Mouse (Mus musculus) intestine, postnatal 0 days (tissue): ENCODE results near the gene I0C0044D17Rik. TPM values are rescaled to one million over a fixed set of nuclear protein-coding genes. Genes with fewer than 3 reads are reported as not detected.

Experiments used
- ATAC-seq: fragments of 200-750 bp; cut with Nextera tagmentation; 2 replicates; pipeline ENCODE4 v1.8.0; 2017; ENCODE audit warnings: mild to moderate bottlenecking, moderate TSS enrichment, moderate library complexity
- H3K27ac ChIP-seq: fragments of 300-500 bp; sonication (generic); 2 replicates; pipeline ENCODE4 v1.5.1; 2014; ENCODE audit warnings: mild to moderate bottlenecking, low read depth, low read length, moderate library complexity
- H3K27me3 ChIP-seq: fragments of 300-500 bp; sonication (generic); replicated peaks from 2 replicates; pipeline ENCODE4 v1.6.1; 2014; ENCODE audit warnings: low read length, mixed read lengths; ENCODE audit not compliant: control insufficient read depth, insufficient read depth
- H3K36me3 ChIP-seq: fragments of 300-500 bp; sonication (generic); 2 replicates; pipeline ENCODE4 v1.6.1; 2014; ENCODE audit warnings: mild to moderate bottlenecking, moderate library complexity; ENCODE audit not compliant: control insufficient read depth, insufficient read depth
- H3K4me1 ChIP-seq: fragments of 300-500 bp; sonication (generic); replicated peaks from 2 replicates; pipeline ENCODE4 v1.6.1; 2014; ENCODE audit warnings: antibody characterized with exemption, low read length, mixed read lengths; ENCODE audit not compliant: control insufficient read depth, insufficient read depth
- H3K4me2 ChIP-seq: fragments of 300-500 bp; sonication (generic); replicated peaks from 2 replicates; pipeline ENCODE4 v1.6.1; 2014; ENCODE audit warnings: low read depth, mild to moderate bottlenecking, moderate library complexity
- H3K4me3 ChIP-seq: fragments of 300-500 bp; sonication (generic); 2 replicates; pipeline ENCODE4 v1.5.1; 2014; ENCODE audit warnings: low read depth, low read length
- H3K9ac ChIP-seq: fragments of 300-500 bp; sonication (generic); 2 replicates; pipeline ENCODE4 v1.6.1; 2014; ENCODE audit warnings: mild to moderate bottlenecking, low read depth, low read length
- H3K9me3 ChIP-seq: fragments of 300-500 bp; sonication (generic); 2 replicates; pipeline ENCODE4 v1.6.1; 2016; ENCODE audit warnings: mixed run types; ENCODE audit not compliant: control insufficient read depth
- CTCF ChIP-seq: sonication (generic); IDR thresholded peaks from 2 replicates; pipeline ENCODE4 v1.5.1; 2016; ENCODE audit warnings: low read depth, mild to moderate bottlenecking, control low read depth, antibody characterized with exemption, moderate library complexity
- WGBS: fragments of 180-500 bp; shearing (Covaris S2); extraction: QIAGEN DNeasy Blood & Tissue Kit; methylation state at CpG from one replicate; pipeline ENCODE4 v1.1.7; 2014; 5-methylcytosine and 5-hydroxymethylcytosine counted together
- polyA plus RNA-seq: library from polyadenylated mRNA; unstranded; fragments of >200 nt; fragmentation: Nextera tagmentation; extraction: Ambion mirVana; gene quantifications from 2 replicates; pipeline ENCODE4 v1.2.1, GENCODE M21; 2015

Gene I0C0044D17Rik
- polyA plus RNA-seq, 1 experiment from 2014 or later = not detected

GRCm38 (mm10) chr4:98800824-98801223, 22.8 kb downstream of the I0C0044D17Rik start:
- H3K27ac ChIP-seq = no peak overlapping the region

GRCm38 (mm10) chr4:98796591-98797341, 26.9 kb downstream of the I0C0044D17Rik start:
- H3K4me2 ChIP-seq = no peak overlapping the region
- 0 out of 2 replicates have a peak, but pooled peaks have one; percentile 13 for ATAC-seq

More at GRCm38 (mm10) chr4:98800824-98801223, 22.8 kb downstream of the I0C0044D17Rik start:
- Histone ChIP-seq H3K4me1 (no peaks in the 10 kb centered on the region), H3K4me2 (no peak overlapping the region), H3K9ac (no peak overlapping the region), H3K27me3 (no peaks in the 10 kb centered on the region), H3K4me3 (no peak overlapping the region), H3K9me3 (no peaks in the 10 kb centered on the region), H3K36me3 (no peaks in the 10 kb centered on the region)
- no peak for ATAC-seq
- WGBS = 83% methylated on average over 8 of the region's 8 CpGs
- no peak for TF ChIP-seq CTCF

GRCm38 (mm10) chr4:98795241-98795640, 28.4 kb downstream of the I0C0044D17Rik start:
- Histone ChIP-seq H3K27me3 (no peaks in the 10 kb centered on the region), H3K4me3 (no peak overlapping the region), H3K27ac (no peak overlapping the region), H3K4me1 (no peaks in the 10 kb centered on the region), H3K36me3 (no peaks in the 10 kb centered on the region), H3K4me2 (no peak overlapping the region), H3K9ac (no peak overlapping the region), H3K9me3 (no peaks in the 10 kb centered on the region)
- ATAC-seq = no peak
- 71% methylated on average over 2 of the region's 2 CpGs for WGBS
- TF ChIP-seq CTCF = no peak

More at GRCm38 (mm10) chr4:98796591-98797341, 26.9 kb downstream of the I0C0044D17Rik start:
- no peaks in the 10 kb centered on the region for H3K27me3 ChIP-seq
- no peak overlapping the region for H3K27ac ChIP-seq
- no peak for TF ChIP-seq CTCF
- no peaks in the 10 kb centered on the region for H3K9me3 ChIP-seq
- no peak overlapping the region for H3K4me3 ChIP-seq
- H3K36me3 ChIP-seq = no peaks in the 10 kb centered on the region
- 63% methylated on average over 11 of the region's 11 CpGs for WGBS
- no peaks in the 10 kb centered on the region for H3K4me1 ChIP-seq
- H3K9ac ChIP-seq = no peak overlapping the region

- Histone ChIP-seq H3K27me3 (no peaks in the 10 kb centered on the region), H3K27ac (no peak overlapping the region), H3K4me2 (no peak overlapping the region), H3K36me3 (no peaks in the 10 kb centered on the region), H3K9me3 (no peaks in the 10 kb centered on the region), H3K4me1 (0 out of 2 replicates have a peak, but pooled peaks cover 5% of the 10 kb centered on the region), H3K9ac (no peak overlapping the region), H3K4me3 (no peak overlapping the region)
- TF ChIP-seq CTCF = no peak
- no peak for ATAC-seq
- WGBS = 92% methylated on average over 9 of the region's 9 CpGs
Measured at GRCm38 (mm10) chr4:98793486-98793885, 30.2 kb downstream of the I0C0044D17Rik start.

DNA sequence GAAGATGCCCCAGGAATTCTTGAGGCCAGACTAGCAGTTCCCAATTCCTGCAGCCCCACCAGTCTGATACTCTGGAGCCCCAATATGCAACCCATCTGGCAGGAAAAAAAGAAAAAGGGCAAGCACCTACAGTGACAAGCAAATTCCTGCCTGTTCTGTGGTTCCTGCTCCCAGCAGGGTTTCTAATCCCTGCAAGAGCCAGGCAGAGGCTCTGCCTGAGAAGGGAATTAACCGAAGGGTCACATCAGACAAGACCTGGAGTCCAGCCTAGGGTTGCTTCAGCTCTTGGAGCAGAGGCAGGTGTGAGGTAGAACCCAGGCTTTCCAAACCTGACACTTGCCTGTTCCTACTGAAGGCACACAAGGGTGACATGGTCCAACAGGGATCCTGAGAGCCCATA, 32.9 kb downstream of the I0C0044D17Rik start:
- Histone ChIP-seq H3K27ac (no peak overlapping the region), H3K36me3 (no peaks in the 10 kb centered on the region), H3K4me2 (no peak overlapping the region), H3K9ac (no peak overlapping the region), H3K27me3 (no peaks in the 10 kb centered on the region), H3K9me3 (no peaks in the 10 kb centered on the region), H3K4me3 (no peak overlapping the region), H3K4me1 (0 out of 2 replicates have a peak, but pooled peaks cover 5% of the 10 kb centered on the region)
- no peak for TF ChIP-seq CTCF
- 74% methylated on average over 1 of the region's 1 CpGs for WGBS
- no peak for ATAC-seq

- no peak overlapping the region for H3K9ac ChIP-seq
- H3K4me3 ChIP-seq = peak overlapping the region; percentile 24
- ATAC-seq = no peak
- no peaks in the 10 kb centered on the region for H3K9me3 ChIP-seq
- H3K36me3 ChIP-seq = no peaks in the 10 kb centered on the region
- no peak for TF ChIP-seq CTCF
- H3K4me2 ChIP-seq = peak overlapping the region; percentile 59
- no peaks in the 10 kb centered on the region for H3K27me3 ChIP-seq
- H3K27ac ChIP-seq = no peak overlapping the region
- 0 out of 2 replicates have a peak, but pooled peaks cover 5% of the 10 kb centered on the region for H3K4me1 ChIP-seq
- 5% methylated on average over 10 of the region's 10 CpGs for WGBS
Measured at GRCm38 (mm10) chr4:98789861-98790311, 33.8 kb downstream of the I0C0044D17Rik start.
